Comparison of ENCODE assay signal across 32 mouse cellular contexts in genomic region chr9:62296891-62297290, GRCm38 (mm10). TPM values are rescaled to one million over a fixed set of nuclear protein-coding genes. Genes with fewer than 3 reads are reported as not detected.
A peak's percentile ranks its signal among the peaks of the same experiment; 100 is the strongest.
DNase-seq lines count a peak whose midpoint lies in the region; ATAC-seq and TF ChIP-seq lines count a peak whose summit lies in the region.
"Had no signal": no experiment of that assay in that cellular context is flagged by ENCODE, and none has a peak within 500 bp of the region (broad histone marks: within the 10 kb centered on the region; RNA-seq: fewer than 3 reads in every experiment).

No protein-coding gene starts in this region.

- H3K36me3 ChIP-seq in forebrain, embryonic 14.5 days (ENCODE audit: control insufficient read depth, insufficient read depth, low read length): no peaks in the 10 kb centered on the region
- H3K36me3 ChIP-seq in forebrain, embryonic 12.5 days (replicated peaks): no peaks in the 10 kb centered on the region
- no peaks in the 10 kb centered on the region for H3K36me3 ChIP-seq in liver, postnatal 0 days (replicated peaks; ENCODE audit: insufficient read depth, low read length)
- H3K36me3 ChIP-seq: embryonic facial prominence, embryonic 13.5 days; embryonic facial prominence, embryonic 15.5 days; forebrain, embryonic 10.5 days; G1E had no signal

- H3K4me1 ChIP-seq in forebrain, embryonic 14.5 days (ENCODE audit: control insufficient read depth, insufficient read depth, low read length): no peaks in the 10 kb centered on the region
- H3K4me1 ChIP-seq in forebrain, embryonic 12.5 days: peaks cover 9% of the 10 kb centered on the region
- H3K4me1 ChIP-seq in olfactory bulb, adult 2 months (ENCODE audit: control insufficient read depth, insufficient read depth, low read length): peaks cover 6% of the 10 kb centered on the region
- no peaks in the 10 kb centered on the region for H3K4me1 ChIP-seq in liver, postnatal 0 days (ENCODE audit: insufficient read depth)
- H3K4me1 ChIP-seq: embryonic facial prominence, embryonic 13.5 days; embryonic facial prominence, embryonic 15.5 days had no signal

- H3K4me2 ChIP-seq in forebrain, embryonic 14.5 days (ENCODE audit: low read length): no peak overlapping the region
- H3K4me2 ChIP-seq in forebrain, embryonic 12.5 days: no peak overlapping the region
- H3K4me2 ChIP-seq in liver, postnatal 0 days (ENCODE audit: low read depth, low read length): no peak overlapping the region
- H3K4me2 ChIP-seq: embryonic facial prominence, embryonic 13.5 days; embryonic facial prominence, embryonic 15.5 days; forebrain, embryonic 13.5 days had no signal

- no peak for TF ChIP-seq POLR2A in olfactory bulb, adult 2 months (IDR thresholded peaks at IDR 0.05; ENCODE audit: insufficient read depth, low read depth, low read length)

- no peaks in the 10 kb centered on the region for H3K9me3 ChIP-seq in forebrain, embryonic 14.5 days (replicated peaks; ENCODE audit: control insufficient read depth, low read length)
- H3K9me3 ChIP-seq in forebrain, embryonic 12.5 days: no peaks in the 10 kb centered on the region
- H3K9me3 ChIP-seq in liver, postnatal 0 days (ENCODE audit: low read length): no peaks in the 10 kb centered on the region
- H3K9me3 ChIP-seq: embryonic facial prominence, embryonic 13.5 days; embryonic facial prominence, embryonic 15.5 days; forebrain, embryonic 10.5 days; forebrain, embryonic 13.5 days; G1E had no signal

- no peaks in the 10 kb centered on the region for H3K27me3 ChIP-seq in forebrain, embryonic 14.5 days (replicated peaks; ENCODE audit: control insufficient read depth, insufficient read depth, low read length)
- no peaks in the 10 kb centered on the region for H3K27me3 ChIP-seq in forebrain, embryonic 12.5 days
- H3K27me3 ChIP-seq in liver, postnatal 0 days (ENCODE audit: insufficient read depth, low read length): no peaks in the 10 kb centered on the region
- H3K27me3 ChIP-seq: embryonic facial prominence, embryonic 13.5 days; embryonic facial prominence, embryonic 15.5 days; forebrain, embryonic 13.5 days had no signal

- DNase-seq in forebrain, embryonic 14.5 days (ENCODE audit: low spot score): peak; percentile 16
- DNase-seq in Muller cell, postnatal 12 days (ENCODE audit: inconsistent ontology term): peak; percentile 95
- DNase-seq in brain, adult 2 months (ENCODE audit: low read depth, low spot score): peak; percentile 35
- DNase-seq in adrenal gland, postnatal 25 days: no peak
- no peak for DNase-seq in liver, postnatal 0 days
- DNase-seq: adrenal gland, adult 8-10 months; adrenal gland, postnatal 14 days; B cell, adult 2 months; cerebellum, adult 11 months; cerebellum, adult 18-20 months; cerebellum, adult 8-10 months; cerebellum, adult 9-11 months; cerebellum, postnatal 14 days; cerebellum, postnatal 36 days; embryo, embryonic 11 days had no signal

- 8% methylated on average over 1 of the region's 1 CpGs for WGBS in forebrain, embryonic 14.5 days
- 20% methylated on average over 1 of the region's 1 CpGs for WGBS in forebrain, embryonic 12.5 days
- WGBS in olfactory bulb, adult 2 months: 34% methylated on average over 1 of the region's 1 CpGs
- 80% methylated on average over 1 of the region's 1 CpGs for WGBS in liver, postnatal 0 days (ENCODE audit: insufficient replicate concordance)

- H3K4me3 ChIP-seq in forebrain, embryonic 14.5 days (ENCODE audit: low read depth, low read length): no peak overlapping the region
- H3K4me3 ChIP-seq in forebrain, embryonic 12.5 days (replicated peaks): no peak overlapping the region
- H3K4me3 ChIP-seq in olfactory bulb, adult 2 months (ENCODE audit: insufficient read depth, low read depth, low read length): no peak overlapping the region
- no peak overlapping the region for H3K4me3 ChIP-seq in liver, postnatal 0 days (ENCODE audit: low read depth, low read length)
- H3K4me3 ChIP-seq: embryonic facial prominence, embryonic 13.5 days; embryonic facial prominence, embryonic 15.5 days; erythroblast, embryonic 14.5 days; forebrain, embryonic 10.5 days; forebrain, embryonic 13.5 days had no signal

- H3K27ac ChIP-seq in forebrain, embryonic 14.5 days (ENCODE audit: low read depth, low read length): no peak overlapping the region
- H3K27ac ChIP-seq in forebrain, embryonic 12.5 days: no peak overlapping the region
- H3K27ac ChIP-seq in olfactory bulb, adult 2 months (ENCODE audit: insufficient read depth, low read depth, low read length): peak overlapping the region; percentile 29; the same call in 1 of the 2 replicates
- no peak overlapping the region for H3K27ac ChIP-seq in liver, postnatal 0 days (ENCODE audit: low read depth)
- H3K27ac ChIP-seq: embryonic facial prominence, embryonic 13.5 days; embryonic facial prominence, embryonic 15.5 days; forebrain, embryonic 10.5 days; forebrain, embryonic 13.5 days had no signal

- no peak for TF ChIP-seq EP300 in liver, postnatal 0 days (IDR thresholded peaks at IDR 0.05; ENCODE audit: low read depth)

- no peak for ATAC-seq in forebrain, embryonic 14.5 days
- ATAC-seq in forebrain, embryonic 12.5 days (ENCODE audit: low FRiP score): no peak
- ATAC-seq in liver, postnatal 0 days: no peak
- ATAC-seq: activated CD4-positive, CD25-positive, alpha-beta regulatory T cell, adult 4 months; CD4-positive, CD25-positive, alpha-beta regulatory T cell, adult 4 months; forebrain, embryonic 13.5 days; forebrain, embryonic 16.5 days had no signal

- H3K9ac ChIP-seq in forebrain, embryonic 14.5 days (ENCODE audit: low read length): no peak overlapping the region
- H3K9ac ChIP-seq in forebrain, embryonic 12.5 days: no peak overlapping the region
- H3K9ac ChIP-seq in liver, postnatal 0 days (replicated peaks): no peak overlapping the region
- H3K9ac ChIP-seq: embryonic facial prominence, embryonic 13.5 days; embryonic facial prominence, embryonic 15.5 days; forebrain, embryonic 13.5 days had no signal

- TF ChIP-seq CTCF in olfactory bulb, adult 2 months (IDR thresholded peaks at IDR 0.05; ENCODE audit: insufficient read depth, low read depth, low read length): no peak
- TF ChIP-seq CTCF in liver, postnatal 0 days (IDR thresholded peaks at IDR 0.05; ENCODE audit: low read depth): no peak

RNA-seq across cellular contexts. Expression of gene Spesp1, which starts 14.9 kb away (rescaled TPM):
- polyA plus RNA-seq in forebrain, embryonic 14.5 days (2014; fragmentation: Nextera tagmentation; extraction: Ambion mirVana): not detected in 2 replicates
- not detected in 2 replicates for polyA plus RNA-seq in forebrain, embryonic 12.5 days (2016; fragmentation: Nextera tagmentation; extraction: Ambion mirVana)
- not detected in 2 replicates for polyA plus RNA-seq in olfactory bulb, adult 2 months (2012; ENCODE audit: insufficient read depth, insufficient read length, low replicate concordance, missing spikeins)
- total RNA-seq in adrenal gland, postnatal 25 days (2021): not detected in 2 replicates
- polyA plus RNA-seq in liver, postnatal 0 days (2015; fragmentation: Nextera tagmentation; extraction: Ambion mirVana): not detected in 2 replicates
- total RNA-seq: adrenal gland, adult 18-20 months; adrenal gland, adult 8-10 months; adrenal gland, postnatal 14 days; adrenal gland, postnatal 4 days; CH12.LX; common myeloid progenitor, adult 5-6 weeks had no signal
- polyA plus RNA-seq: activated CD4-positive, CD25-positive, alpha-beta regulatory T cell, adult 4 months; CD4-positive, CD25-positive, alpha-beta regulatory T cell, adult 4 months; embryonic facial prominence, embryonic 11.5 days; embryonic facial prominence, embryonic 13.5 days; embryonic facial prominence, embryonic 15.5 days; erythroblast, embryonic 14.5 days; forebrain, embryonic 13.5 days; forebrain, embryonic 16.5 days; frontal cortex, adult 2 months; G1E had no signal

RNA-seq across cellular contexts. Expression of gene Anp32a, which starts 44.2 kb away (rescaled TPM):
- 115 and 118 TPM in 2 replicates for polyA plus RNA-seq in forebrain, embryonic 14.5 days (2014; fragmentation: Nextera tagmentation; extraction: Ambion mirVana)
- polyA plus RNA-seq in forebrain, embryonic 12.5 days (2016; fragmentation: Nextera tagmentation; extraction: Ambion mirVana): 203 and 223 TPM in 2 replicates
- 1,184 TPM in 1 of 2 replicates, not detected in the other for polyA plus RNA-seq in olfactory bulb, adult 2 months (2012; ENCODE audit: insufficient read depth, insufficient read length, low replicate concordance, missing spikeins)
- total RNA-seq in adrenal gland, postnatal 25 days (2021): 271 and 320 TPM in 2 replicates
- polyA plus RNA-seq in liver, postnatal 0 days (2015; fragmentation: Nextera tagmentation; extraction: Ambion mirVana): 54.5 and 60.4 TPM in 2 replicates

Comparison
In these comparisons a context has a peak if more than half of its experiments do, and no peak if none do; other contexts are left out.
1. DNase-seq: peak in forebrain, embryonic 14.5 days (single experiment), Muller cell, postnatal 12 days (single experiment) and brain, adult 2 months (single experiment); none in adrenal gland, postnatal 25 days (single experiment) and liver, postnatal 0 days (single experiment).